Mouse (Mus musculus) neutrophil, adult 65 days (primary cell): ENCODE results near the gene Hic1. TPM values are rescaled to one million over a fixed set of nuclear protein-coding genes. Genes with fewer than 3 reads are reported as not detected.

Experiments
- total RNA-seq: library from RNA; stranded (reverse); gene quantifications from 2 replicates; pipeline ENCODE4 v1.2.4, GENCODE M21; 2023

Gene Hic1
- total RNA-seq: 4.1 and 7.8 TPM in 2 replicates

GRCm38 (mm10) chr11:75169405-75170080 lies at the start of gene Hic1:
Gene Hic1 (minus strand): TSS chr11:75169519.

GRCm38 (mm10) chr11:75193256-75194071 lies 24.1 kb upstream of the Hic1 start, which contains the start of gene Rtn4rl1:
Gene Rtn4rl1 (plus strand): TSS chr11:75193783.

DNA sequence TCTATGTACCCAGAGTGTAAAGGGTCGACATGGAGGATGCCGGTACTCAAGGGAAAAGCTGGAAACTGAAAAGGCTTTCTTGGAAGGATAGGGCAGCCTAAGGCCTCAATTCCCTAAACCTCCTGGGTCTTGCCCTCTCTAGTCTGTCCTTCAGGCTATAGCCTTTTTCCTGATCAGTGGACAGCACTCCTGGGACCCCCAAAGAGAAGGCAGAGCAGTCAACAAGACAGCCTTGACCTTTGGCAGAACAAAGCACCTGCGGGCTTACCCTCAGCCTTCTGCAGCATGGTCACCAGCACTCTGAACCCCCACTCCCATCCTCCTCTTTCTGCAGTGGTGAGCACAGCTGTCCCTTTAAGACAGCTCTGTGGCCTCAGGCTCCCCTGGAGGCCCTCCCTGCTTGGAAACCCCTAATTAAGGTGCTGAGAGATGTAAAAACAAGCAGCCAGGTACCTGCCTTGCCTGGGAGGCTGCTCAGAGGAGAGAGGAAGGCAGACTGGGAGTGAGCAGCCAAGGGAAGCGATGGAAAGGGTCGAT lies 21.7 kb upstream of the Hic1 start, which contains the start of gene Dph1:
TSS of gene Dph1 (minus strand) at position 337 of the 537 bp plus-strand sequence.

DNA sequence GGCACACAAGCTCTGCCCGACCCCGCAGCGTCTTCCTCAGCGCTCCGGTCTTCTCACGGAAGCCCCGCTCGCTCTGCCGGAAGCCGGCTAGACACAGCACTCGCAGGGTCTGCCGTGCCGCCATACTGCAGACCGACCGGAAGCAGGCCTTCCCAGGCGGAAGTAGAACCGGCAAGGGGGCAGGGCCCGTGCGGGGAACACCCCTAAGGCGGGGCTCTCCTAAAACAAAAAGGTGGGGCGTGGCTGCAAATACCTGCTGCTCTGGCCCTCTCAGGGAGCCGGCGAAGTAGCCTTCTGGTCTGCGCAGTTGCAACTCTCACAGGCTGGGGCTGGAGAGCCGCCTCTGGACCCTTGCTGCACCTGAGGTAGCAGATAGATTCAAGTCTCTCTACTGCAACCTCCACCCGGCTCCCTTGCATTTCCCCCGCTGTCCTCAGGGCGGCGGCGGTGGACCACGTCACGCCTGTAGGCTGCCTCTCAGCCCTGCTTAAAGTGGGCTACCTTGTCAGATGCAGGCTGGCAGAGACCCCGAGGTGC lies 9.4 kb upstream of the Hic1 start, which contains the start of gene Ovca2:
TSS of gene Ovca2 (minus strand) at position 164 of the 537 bp plus-strand sequence.

Other genes starting within 250 kb of the Hic1 start
- gene Smg6, start 243.7 kb downstream of the Hic1 start, total RNA-seq: 23.2 and 36.5 TPM in 2 replicates
- gene Srr, start 243.6 kb downstream of the Hic1 start, total RNA-seq: 1.6 and 5.4 TPM in 2 replicates
- 3.4 and 5.3 TPM in 2 replicates for gene Ovca2, start 9.3 kb upstream of the Hic1 start, total RNA-seq
- gene Dph1, start 21.7 kb upstream of the Hic1 start, total RNA-seq: 2.2 and 2.7 TPM in 2 replicates
- gene Rtn4rl1, start 24.3 kb upstream of the Hic1 start, total RNA-seq: 0.16 TPM in 1 of 2 replicates, not detected in the other
- gene Rpa1, start 178.8 kb upstream of the Hic1 start, total RNA-seq: 46.0 and 60.1 TPM in 2 replicates
- 2.2 and 2.4 TPM in 2 replicates for gene Smyd4, start 178.9 kb upstream of the Hic1 start, total RNA-seq